Mouse (Mus musculus) spleen, embryonic (tissue): Measurements from ENCODE around the gene 1810062G17Rik.

Experiments used
- CTCF ChIA-PET: fragments of 350-600 bp; sonication (Branson Sonifier 250); formaldehyde crosslinking; loops from one replicate; lab custom pipeline; 2022; lab: Charles Lee

1810062G17Rik gene

DNA sequence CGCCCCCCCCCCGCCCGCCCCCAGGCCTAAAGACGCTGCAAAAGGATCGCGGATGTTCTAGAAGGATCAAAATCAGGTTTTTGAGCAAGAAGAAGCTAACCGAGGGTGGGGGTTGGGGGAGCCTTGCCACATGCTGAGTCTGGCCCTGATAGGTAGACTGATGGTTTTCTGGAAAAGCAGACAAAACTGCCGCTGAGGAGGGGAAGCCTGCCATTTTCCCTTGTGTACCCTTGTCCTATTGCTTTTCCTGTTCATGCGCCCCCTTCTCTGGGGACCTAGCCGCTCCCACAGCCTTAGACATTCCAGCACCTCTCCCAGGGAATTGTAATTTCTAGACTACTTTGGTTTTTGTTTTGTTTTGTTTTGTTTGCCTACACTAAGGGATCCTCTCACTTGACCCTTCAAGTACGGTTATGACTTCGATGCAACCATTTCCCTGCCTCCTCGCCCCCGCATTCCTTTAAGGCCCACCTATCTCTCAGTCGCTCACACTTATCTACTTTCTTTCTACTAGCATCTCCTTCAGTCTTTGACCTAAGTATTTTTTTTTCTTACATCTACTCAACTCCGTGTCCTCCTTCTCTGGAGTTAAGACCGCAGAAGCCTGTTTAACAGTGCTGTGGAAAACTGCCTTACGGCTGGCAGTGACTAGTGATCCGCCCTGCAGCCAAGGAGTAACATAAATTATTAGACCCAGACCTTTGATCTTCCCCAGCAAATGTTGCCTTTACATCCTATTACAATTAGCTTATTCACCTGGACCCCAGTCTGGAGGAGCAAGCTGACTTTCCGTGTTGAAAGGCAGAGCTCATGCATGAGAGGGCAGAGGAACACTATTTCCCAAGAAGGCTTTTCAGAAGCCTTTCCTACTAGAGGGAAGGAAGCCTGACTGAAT lies 771 bp downstream of the 1810062G17Rik start:
- CTCF ChIA-PET, result interaction anchor here (1.0 kb wide), 1 partner anchor 96 kb away, joined by 4 read pairs; the partner anchor contains the start of gene Ccna2

DNA sequence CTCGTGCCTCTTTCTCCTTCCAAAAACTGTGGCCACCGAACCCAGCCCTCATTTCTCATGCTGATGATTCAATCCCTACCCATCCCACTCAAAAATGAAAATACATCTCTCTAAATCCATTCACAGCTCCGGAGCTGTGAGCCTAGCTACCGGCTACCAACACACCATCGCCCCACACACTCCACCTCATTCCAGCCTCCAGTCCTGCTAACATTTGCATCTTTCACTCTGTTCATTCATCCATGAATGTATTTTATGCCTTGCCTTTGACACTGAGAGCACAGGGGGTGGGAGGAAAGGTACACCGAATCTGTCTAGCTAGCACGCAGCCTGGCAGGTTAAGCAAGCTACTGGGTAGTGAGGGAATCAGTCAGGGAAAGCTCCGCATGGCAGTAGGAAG lies 3.0 kb downstream of the 1810062G17Rik start:
- CTCF ChIA-PET, result no interaction called here

DNA sequence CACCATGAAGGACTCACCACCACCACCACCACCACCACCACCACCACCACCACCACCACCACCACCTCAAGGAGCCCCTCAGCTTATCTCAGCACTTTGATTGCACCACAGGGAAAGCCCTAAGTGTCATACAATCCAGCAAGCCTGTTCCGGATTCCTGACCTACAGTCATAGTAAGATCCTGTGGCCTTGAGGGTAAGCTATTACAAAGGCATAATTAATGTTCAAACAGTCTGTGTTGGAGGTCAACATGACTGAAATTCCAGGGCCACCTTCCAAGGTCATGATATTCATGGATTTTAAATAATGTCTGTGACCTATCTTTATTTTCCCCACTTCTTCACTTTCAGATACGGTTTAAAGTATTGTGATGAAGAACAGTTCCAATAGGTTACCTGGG lies 4.7 kb downstream of the 1810062G17Rik start:
- CTCF ChIA-PET, result no interaction called here

DNA sequence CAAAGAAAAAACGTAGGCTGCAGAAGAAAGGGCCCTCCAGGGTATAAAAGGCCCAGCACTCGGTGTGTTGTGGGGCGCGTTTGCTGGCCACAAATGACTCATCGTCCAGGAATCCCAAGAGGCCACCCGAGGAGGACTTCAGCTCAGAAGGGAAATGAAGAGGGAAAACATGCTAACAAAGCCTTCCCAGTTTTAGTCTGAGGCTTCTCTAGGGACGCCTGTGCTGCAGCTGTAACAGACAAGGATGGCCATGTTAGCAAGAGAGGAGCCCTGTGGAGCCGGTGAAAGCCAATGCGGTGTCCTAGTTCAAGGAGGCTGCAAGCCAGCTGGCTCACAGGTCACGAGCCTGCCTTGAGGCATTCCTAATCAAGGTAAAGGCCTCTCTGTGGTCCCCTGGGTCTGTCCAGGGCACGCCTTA lies 6.0 kb downstream of the 1810062G17Rik start:
- CTCF ChIA-PET, result no interaction called here

DNA sequence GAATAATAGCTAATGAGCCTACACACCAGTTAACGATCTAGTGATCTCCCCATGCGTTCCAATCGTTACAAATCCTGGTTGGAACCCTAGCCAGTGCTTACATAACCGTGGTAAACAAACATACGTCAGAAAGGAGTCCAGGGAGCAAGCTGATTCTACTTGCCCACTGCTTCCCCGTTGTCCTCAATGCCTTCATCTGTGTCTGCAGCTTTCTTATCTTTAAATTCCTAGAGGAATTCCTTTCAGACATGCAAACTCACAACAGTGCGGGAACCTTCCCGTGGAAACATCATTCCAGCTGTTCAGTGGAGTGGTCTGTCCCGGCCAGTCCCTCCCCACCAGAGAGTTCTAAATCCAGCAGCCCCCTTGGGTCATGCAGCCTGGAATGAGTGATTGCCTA lies 7.2 kb downstream of the 1810062G17Rik start:
- CTCF ChIA-PET, result no interaction called here

DNA sequence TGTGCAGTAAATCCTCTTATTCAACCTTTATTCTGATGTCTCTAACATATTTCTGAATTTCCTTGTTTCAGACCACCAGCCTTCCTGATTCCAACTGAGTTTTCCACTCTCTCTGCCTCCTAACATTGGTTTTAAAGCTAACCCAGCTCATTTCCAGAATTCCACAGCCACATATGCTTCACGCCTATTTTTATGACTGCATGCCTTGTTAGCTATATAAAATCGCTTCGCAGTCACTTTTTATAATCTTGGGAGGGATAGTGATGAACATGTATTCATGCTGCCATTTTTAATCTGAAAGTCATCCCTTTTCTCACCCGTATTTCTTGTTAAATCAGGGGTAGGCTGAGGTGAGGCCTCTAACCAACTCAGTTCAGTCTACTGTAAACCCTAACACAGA lies 8.6 kb downstream of the 1810062G17Rik start:
- CTCF ChIA-PET, result interaction anchor here (0.7 kb wide), 1 partner anchor 1991 kb away, joined by 3 read pairs; no protein-coding TSS in a partner anchor

DNA sequence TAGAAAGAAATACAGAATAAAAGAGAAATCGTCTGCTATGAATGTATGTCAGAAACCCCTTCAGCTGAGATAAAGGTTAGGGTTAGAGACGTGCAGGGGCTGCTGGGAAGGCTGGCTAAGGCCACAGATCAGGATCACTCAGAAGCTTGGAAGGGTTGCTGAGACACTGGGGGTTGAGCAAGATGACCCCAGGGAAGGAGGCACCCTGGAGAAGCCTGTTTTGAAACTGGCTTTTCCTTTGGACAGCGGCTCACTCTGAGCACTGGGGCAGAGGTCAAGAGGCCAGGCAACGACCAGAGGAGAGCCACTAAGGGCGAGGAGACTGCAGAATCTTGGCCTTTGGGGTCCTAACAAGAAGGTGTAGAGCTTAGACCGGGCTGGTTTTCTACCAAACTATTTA lies 10.4 kb downstream of the 1810062G17Rik start:
- CTCF ChIA-PET, result no interaction called here

DNA sequence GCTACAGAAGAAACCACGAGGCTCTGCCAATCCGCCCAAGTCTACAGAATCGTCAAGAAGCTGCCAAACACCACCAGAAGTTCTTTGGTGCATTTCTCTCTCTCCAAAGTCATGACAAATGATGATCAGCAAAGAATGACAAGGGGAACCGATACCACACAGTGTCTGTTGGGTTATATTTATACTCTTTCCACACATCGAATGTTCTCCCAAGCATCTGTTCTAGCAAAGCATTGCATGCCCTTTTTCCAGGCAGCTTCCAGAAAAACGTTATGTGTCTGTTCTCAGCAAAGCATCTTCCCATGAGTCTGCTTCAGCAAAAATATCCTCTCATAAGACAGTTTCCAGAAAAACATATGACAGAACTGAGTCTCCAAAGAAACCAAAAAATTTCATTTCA lies 11.1 kb downstream of the 1810062G17Rik start:
- CTCF ChIA-PET, result no interaction called here

DNA sequence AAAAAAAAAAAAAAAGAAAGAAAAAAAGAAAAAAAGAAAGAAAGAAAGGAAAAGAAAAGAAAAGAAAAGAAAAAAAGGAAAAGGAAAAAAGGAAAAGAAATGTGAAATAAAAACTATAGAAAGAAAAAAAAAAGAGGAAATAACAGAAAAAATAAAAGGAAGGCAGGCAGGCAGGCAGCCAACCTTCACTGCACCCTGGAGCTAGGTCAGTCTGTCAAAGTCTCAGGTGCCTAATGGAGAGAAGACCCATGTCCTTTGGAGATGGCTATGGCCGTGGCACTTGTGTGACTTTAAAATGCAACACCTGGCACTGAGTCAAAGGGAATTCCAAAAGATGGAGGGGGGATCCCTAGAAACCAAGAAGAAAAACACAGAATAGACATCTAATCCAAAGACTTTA lies 12.6 kb downstream of the 1810062G17Rik start:
- CTCF ChIA-PET, result no interaction called here

DNA sequence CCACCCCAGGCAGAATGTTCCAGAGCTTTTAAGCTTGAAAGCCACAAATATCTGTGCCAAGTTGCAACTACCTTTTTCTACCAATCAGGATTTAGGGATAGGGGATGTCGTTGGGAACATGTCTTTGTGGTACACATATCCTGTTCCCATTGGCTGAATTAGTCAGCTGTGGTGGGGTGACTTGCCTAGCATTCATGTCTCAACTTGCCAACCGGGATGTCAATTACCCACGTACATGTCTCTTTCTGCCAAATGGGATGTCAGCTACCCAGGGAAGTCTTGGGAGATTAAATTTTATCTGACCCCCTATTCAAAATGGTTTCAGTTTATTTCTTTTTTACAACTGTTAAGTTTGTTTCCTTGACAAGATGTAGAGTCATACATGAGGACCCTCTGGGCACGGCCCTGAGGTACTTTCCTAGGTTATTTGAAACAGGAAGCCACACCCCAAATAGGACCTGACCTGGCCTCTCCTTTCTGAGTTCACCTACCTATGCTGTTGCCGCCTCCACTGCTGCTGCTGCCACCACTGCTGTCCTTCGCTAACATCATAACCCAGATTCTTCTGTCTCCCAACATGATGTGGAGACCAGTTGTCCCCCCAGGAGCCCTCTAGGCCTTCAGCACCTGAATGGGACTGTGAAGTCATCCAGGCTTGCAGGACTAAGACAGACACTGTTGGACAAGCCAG lies 13.3 kb downstream of the 1810062G17Rik start:
- CTCF ChIA-PET, result no interaction called here

DNA sequence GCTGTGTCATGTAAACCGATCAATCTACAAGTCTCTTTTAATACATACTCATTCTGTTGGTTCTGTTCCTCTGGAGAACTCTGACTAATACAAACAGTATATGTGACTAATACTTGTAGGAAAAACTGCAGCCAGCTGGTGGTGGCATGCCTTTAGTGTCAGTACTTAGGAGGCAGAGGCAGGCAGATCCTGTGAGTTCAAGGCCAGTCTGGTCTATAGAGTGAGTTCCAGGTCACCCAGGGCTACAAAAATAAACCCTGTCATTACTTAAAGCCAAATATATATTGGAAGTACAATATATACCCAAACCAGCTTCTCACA lies 13.8 kb downstream of the 1810062G17Rik start:
- CTCF ChIA-PET, result no interaction called here

DNA sequence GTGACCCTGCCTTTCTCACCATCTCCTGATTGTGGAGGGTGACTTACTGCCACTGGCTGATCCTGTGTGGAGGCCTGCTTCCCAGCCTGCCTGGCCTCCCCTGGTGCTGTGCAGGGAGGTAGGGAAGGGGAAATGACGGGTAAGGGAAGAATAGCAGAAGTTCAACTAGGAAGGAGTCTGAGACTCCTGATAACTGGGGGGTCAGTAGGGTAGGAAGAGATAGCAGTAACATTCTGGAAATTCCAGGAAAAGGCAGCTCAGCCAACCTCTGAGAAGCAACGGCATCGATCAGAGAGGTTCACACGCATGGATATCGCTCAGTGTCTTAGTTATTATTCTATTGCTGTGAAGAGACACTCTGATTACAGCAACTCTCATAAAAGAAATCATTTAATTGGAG lies 15.8 kb downstream of the 1810062G17Rik start:
- CTCF ChIA-PET, result no interaction called here

DNA sequence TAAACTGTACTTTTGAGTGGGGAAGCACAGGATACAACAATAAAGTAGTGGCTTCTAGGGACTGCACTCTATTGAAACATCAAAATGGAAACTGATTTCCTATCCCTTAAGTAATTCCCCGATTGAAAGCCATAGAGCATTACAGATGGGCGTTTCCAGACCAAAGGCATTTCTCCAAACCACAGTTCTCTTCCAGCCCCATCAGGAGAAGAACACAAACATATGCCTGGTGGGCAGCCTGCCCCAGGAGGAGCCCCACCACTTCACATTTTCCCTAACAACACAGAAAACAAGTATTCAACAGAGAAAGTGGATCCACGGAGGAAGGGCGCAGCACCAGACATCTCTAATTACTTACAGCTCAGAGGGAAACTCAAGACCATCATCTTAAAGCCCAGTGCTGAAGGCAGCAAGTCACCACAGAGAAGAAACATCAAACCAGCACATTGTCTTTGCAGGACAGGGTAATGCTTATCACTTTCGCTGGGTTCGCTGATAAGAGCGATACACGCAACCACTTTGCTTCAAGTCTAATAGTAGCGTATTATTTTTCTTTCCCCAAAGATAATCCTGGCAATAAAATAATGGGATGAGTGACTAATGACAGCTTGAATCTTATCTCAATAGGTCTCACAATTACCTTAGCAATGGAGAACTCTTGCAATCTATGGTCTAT lies 17.1 kb downstream of the 1810062G17Rik start:
- CTCF ChIA-PET, result no interaction called here

DNA sequence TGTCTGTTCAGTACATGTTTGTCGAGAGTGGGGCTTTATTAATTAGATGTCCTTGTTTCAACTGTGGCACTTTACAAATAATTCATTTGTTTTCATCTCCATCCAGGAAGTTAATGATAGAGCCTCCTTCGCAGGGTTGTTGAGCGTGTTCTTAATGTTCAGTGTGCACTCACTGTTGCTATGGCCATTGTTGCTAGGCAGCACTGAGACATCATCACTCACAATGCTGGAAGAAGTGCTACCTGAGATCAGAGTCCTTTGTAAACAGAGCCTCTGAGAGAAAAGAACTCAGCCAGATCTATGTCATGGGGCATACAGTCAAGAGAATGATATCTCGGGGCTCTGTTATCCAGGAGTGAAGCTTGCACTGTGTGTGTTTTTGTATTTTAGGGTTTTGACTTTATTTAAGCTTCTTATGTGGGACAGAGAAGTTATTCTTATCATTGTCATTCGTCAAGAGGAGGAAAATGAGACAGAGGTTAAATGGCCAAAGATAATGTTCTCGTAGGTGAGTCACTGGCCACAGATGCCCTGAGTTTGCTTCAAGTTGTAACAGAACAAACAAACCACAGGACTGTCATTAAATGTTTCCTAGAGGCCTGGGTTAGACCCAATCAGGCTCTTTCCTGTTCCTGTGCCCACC lies 18.0 kb downstream of the 1810062G17Rik start:
- CTCF ChIA-PET, result no interaction called here

DNA sequence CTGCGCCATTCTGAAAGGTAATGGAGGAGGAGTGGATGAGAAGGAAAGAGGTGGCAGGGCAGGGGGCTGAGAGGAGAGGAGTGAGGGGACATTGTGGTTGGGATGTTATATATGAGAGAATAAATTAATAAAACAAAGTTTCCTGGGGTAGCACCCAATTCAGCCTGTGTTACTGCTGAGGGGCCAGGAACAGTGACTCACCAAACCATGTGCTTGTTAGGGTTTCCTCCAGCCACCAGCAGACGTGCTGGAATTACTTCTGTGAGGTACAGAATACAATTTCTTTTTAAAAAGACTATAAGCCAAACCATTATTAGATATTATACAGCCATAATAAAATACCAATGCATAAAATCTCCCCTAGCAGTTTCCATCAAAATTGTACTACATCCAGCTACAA lies 18.9 kb downstream of the 1810062G17Rik start:
- CTCF ChIA-PET, result interaction anchor here (0.8 kb wide), 1 partner anchor 21 kb away, joined by 3 read pairs; no protein-coding TSS in a partner anchor

DNA sequence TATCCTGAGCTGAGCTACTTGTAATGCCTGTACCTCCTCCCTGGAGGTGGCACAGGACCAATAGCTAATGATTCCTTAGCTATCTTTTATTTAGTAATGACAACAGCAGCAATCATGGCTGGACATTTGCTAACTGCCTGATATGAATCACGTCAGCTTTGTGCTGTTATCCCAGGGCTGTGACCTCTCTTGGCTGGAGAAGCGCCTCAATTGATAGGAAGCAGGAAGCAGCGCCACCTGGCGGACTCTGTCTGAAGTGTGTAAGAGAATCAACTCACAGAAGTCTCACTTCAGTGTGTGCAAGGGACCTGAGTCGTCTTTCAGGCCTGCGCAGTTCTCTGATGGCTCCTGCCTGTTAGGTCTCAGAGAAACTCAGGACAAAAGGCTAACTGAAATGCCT lies 19.7 kb downstream of the 1810062G17Rik start:
- CTCF ChIA-PET, result interaction anchor here (0.8 to 0.9 kb wide), 2 partner anchors 21 to 22 kb away, joined by 3 to 4 read pairs; no protein-coding TSS in a partner anchor

DNA sequence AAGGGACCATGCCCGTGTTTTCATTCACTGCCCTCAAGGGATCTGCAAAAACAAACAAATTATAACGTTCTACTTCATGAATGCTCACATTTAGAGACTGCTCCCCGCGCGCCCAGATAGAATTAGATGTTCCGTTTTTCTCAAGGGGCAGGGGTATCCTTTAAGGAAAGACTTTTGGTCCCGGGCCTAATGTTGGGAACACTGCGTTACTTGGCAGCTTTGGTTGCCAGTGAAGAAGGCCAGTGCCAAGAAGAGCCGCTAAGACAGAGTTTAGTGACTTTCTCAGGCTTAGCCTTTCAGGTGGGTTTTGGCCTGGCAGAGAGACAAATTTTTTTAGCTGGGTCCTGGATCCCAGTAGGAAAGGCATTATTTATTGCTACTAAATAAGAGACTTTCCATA lies 20.5 kb downstream of the 1810062G17Rik start:
- CTCF ChIA-PET, result interaction anchor here (0.7 kb wide), 1 partner anchor 394 kb away, joined by 3 read pairs; no protein-coding TSS in a partner anchor

DNA sequence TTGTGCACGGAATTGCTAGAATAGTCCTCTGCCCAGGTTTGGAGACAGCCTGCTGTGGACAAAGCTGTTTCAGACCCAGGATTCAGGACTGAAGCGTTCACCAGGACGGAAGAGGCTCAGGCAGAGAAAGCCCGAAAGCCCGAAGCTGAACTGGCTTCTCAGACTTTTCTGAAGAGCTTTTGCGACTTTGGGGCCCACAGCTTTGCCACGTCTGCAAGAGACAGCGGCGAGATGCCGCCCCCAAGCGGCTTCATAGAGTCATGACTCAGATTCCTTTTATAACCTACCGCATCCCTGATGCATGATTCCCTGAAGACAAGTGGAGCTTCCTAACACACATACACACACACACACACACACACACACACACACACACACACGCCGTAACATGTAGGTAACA lies 21.0 kb downstream of the 1810062G17Rik start:
- CTCF ChIA-PET, result interaction anchor here (0.7 kb wide), 1 partner anchor 394 kb away, joined by 3 read pairs; no protein-coding TSS in a partner anchor

DNA sequence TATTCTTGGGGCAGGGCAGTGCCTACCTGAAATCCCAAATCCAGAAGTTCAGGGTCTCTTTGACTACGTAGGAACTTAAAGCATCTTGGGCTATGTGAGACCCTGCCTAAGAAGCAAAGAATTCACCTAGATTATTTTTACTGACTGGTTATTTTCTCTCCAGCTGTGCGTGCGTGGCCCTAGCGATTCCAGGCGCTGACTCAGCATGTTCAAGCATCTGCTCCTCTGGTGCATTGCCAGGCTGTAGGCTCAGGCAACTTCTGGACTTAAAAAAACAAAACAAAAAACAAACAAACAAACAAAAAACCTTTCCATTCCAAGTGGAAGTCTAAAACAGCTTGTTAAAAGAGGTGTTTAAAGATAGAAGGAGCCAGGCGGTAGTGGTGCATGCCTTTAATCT lies 22.5 kb downstream of the 1810062G17Rik start:
- CTCF ChIA-PET, result no interaction called here

DNA sequence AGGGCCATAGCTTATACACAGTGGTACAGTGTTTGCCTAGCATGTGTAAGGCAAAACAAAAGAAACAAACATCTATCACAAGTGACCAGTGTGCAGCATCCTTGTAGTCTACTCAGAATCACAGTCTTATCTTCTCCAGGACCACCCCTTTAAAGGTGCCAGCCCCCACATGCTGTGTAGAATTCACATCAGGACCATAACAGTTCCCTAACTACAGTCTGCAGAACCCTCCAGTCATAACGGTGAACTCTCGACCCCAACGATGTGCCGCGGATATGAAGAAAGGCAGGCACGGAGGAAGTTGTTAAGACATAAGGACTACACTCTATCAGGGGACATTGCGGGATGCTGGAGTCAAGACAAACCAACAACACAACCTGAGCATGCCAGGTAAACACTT lies 23.7 kb downstream of the 1810062G17Rik start:
- CTCF ChIA-PET, result no interaction called here

DNA sequence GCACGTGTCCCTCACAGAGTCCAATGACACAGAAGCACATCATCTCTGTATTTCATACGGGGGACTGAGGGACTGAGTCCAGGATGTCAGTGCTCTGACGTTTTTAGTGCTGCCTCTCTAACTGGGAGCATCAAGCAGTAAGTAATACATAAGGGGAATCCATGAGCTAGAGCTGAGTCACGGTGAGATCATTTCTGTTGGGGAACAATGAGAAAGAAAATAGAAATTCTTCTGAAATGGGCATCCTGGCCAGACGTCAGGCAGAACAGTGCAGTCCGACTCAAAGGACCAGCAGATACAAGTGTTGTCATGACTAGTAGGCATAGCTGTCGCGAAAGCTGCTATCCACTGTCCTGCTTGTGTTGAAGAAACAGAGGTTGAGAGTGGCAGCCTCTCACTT lies 25.2 kb downstream of the 1810062G17Rik start:
- CTCF ChIA-PET, result no interaction called here

DNA sequence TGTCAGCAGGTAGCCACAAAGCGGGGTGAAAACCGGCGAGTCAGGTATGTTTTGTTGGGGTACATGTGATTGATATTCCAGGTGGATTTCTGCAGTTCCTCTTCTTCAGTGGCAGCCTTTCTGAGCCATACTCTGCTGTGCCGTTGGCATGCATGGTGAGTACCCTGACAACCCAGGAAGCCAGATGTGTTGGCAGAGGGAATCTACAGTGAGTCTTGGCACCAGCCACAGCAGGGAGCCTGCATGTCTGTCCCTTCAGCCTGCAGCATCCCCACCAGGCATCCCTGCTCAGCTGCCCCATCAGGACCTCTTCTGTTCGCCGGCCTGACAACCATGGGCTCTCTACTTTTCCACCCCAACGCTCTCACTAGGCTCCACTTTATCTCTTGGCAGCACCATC lies 25.8 kb downstream of the 1810062G17Rik start:
- CTCF ChIA-PET, result no interaction called here
